Mouse (Mus musculus) ES-Bruce4 (cell line): ENCODE data around the gene Cadm4. TPM values are rescaled to one million over a fixed set of nuclear protein-coding genes. Genes with fewer than 3 reads are reported as not detected.
"Not testable (repeated sequence)": the region's sequence is repeated elsewhere in the genome, so short reads cannot be mapped to it uniquely, and the experiment has no call there.

Experiments
- H3K27ac ChIP-seq: 2 replicates; pipeline ENCODE4 v1.5.1; 2012; ENCODE audit warnings: low read length, inconsistent platforms; ENCODE audit not compliant: insufficient read depth
- H3K27me3 ChIP-seq: 2 replicates; pipeline ENCODE4 v1.6.1; 2012; ENCODE audit warnings: mild to moderate bottlenecking, low read length, inconsistent platforms; ENCODE audit not compliant: control insufficient read depth, poor library complexity, insufficient read depth, severe bottlenecking
- H3K36me3 ChIP-seq: 2 replicates; pipeline ENCODE4 v1.6.1; 2012; ENCODE audit warnings: inconsistent platforms, mild to moderate bottlenecking, low read length, moderate library complexity; ENCODE audit not compliant: control insufficient read depth, poor library complexity, insufficient read depth, severe bottlenecking
- H3K4me1 ChIP-seq: one replicate; pipeline ENCODE4 v1.8.1; 2011; ENCODE audit warnings: low read length; ENCODE audit not compliant: control insufficient read depth, insufficient read depth
- H3K4me3 ChIP-seq: 2 replicates; pipeline ENCODE4 v1.5.1; 2011; ENCODE audit warnings: low read depth, mild to moderate bottlenecking, low read length
- H3K9ac ChIP-seq: 2 replicates; pipeline ENCODE4 v1.6.1; 2012; ENCODE audit warnings: low read depth, mild to moderate bottlenecking, inconsistent platforms; ENCODE audit not compliant: poor library complexity, severe bottlenecking
- H3K9me3 ChIP-seq: replicated peaks from 2 replicates; pipeline ENCODE4 v1.6.1; 2012; ENCODE audit warnings: mild to moderate bottlenecking, low read length, inconsistent platforms; ENCODE audit not compliant: control insufficient read depth, poor library complexity, insufficient read depth, severe bottlenecking
- CTCF ChIP-seq: IDR thresholded peaks from one replicate; pipeline ENCODE4 v1.8.1; 2011; ENCODE audit warnings: low read depth, low read length
- EP300 ChIP-seq: IDR thresholded peaks from 2 replicates; pipeline ENCODE4 v1.6.1; 2011; ENCODE audit warnings: low read depth, low read length; ENCODE audit not compliant: insufficient read depth
- POLR2A ChIP-seq: IDR thresholded peaks from one replicate; pipeline ENCODE4 v1.8.1; 2011; ENCODE audit warnings: low read length; ENCODE audit not compliant: insufficient read depth
- polyA plus RNA-seq: library from polyadenylated mRNA; stranded (reverse); fragments of >200 nt; gene quantifications from 2 replicates; pipeline ENCODE4 v1.2.4, GENCODE M21; 2011; ENCODE audit warnings: low read depth; ENCODE audit not compliant: missing spikeins, insufficient read depth, insufficient read length

The Cadm4 gene
- polyA plus RNA-seq, 1 experiment = 10.4 TPM

GRCm38 (mm10) chr7:24479685-24480084 is 2.1 kb upstream of the Cadm4 start:
- H3K4me1 ChIP-seq = no peaks in the 10 kb centered on the region
- peaks cover 8% of the 10 kb centered on the region for H3K27me3 ChIP-seq
- no peak overlapping the region for H3K27ac ChIP-seq
- no peaks in the 10 kb centered on the region for H3K36me3 ChIP-seq
- H3K9me3 ChIP-seq = no peaks in the 10 kb centered on the region
- no peak overlapping the region for H3K4me3 ChIP-seq
- TF ChIP-seq EP300 (no peak), CTCF (no peak), POLR2A (no peak)
- H3K9ac ChIP-seq = no peak overlapping the region

- Histone ChIP-seq H3K4me3 (no peak overlapping the region), H3K9me3 (no peaks in the 10 kb centered on the region), H3K4me1 (no peaks in the 10 kb centered on the region), H3K27me3 (peaks cover 8% of the 10 kb centered on the region), H3K27ac (no peak overlapping the region), H3K9ac (no peak overlapping the region), H3K36me3 (no peaks in the 10 kb centered on the region)
- TF ChIP-seq POLR2A (no peak), EP300 (no peak), CTCF (no peak)
These were observed 1.5 kb upstream of the Cadm4 start for GRCm38 (mm10) chr7:24480121-24480941.

GRCm38 (mm10) chr7:24480986-24481473 is 793 bp upstream of the Cadm4 start:
- no peak overlapping the region for H3K9ac ChIP-seq

GRCm38 (mm10) chr7:24482208-24483020 is 591 bp downstream of the Cadm4 start:
- Histone ChIP-seq H3K36me3 (no peaks in the 10 kb centered on the region), H3K9ac (peak overlapping the region; percentile 51), H3K27ac (no peak overlapping the region), H3K27me3 (peaks cover 8% of the 10 kb centered on the region), H3K4me1 (no peaks in the 10 kb centered on the region), H3K9me3 (no peaks in the 10 kb centered on the region), H3K4me3 (peak overlapping the region; percentile 56)
- TF ChIP-seq POLR2A (no peak), EP300 (no peak), CTCF (no peak)

More at GRCm38 (mm10) chr7:24480986-24481473, 793 bp upstream of the Cadm4 start:
- Histone ChIP-seq H3K27me3 (peaks cover 8% of the 10 kb centered on the region), H3K27ac (no peak overlapping the region), H3K4me1 (no peaks in the 10 kb centered on the region), H3K9me3 (no peaks in the 10 kb centered on the region), H3K4me3 (peak overlapping the region; percentile 68), H3K36me3 (no peaks in the 10 kb centered on the region)
- TF ChIP-seq CTCF (no peak), EP300 (no peak), POLR2A (no peak)

GRCm38 (mm10) chr7:24483291-24483690 is 1.5 kb downstream of the Cadm4 start:
- H3K4me3 ChIP-seq, H3K27ac ChIP-seq, H3K9ac ChIP-seq, H3K4me1 ChIP-seq, H3K9me3 ChIP-seq, H3K36me3 ChIP-seq, H3K27me3 ChIP-seq: not testable (repeated sequence)

GRCm38 (mm10) chr7:24485481-24485880 is 3.7 kb downstream of the Cadm4 start:
- H3K27ac ChIP-seq = no peak overlapping the region
- H3K4me3 ChIP-seq = no peak overlapping the region

More at GRCm38 (mm10) chr7:24485481-24485880, 3.7 kb downstream of the Cadm4 start:
- H3K9ac ChIP-seq = no peak overlapping the region
- no peak for TF ChIP-seq POLR2A
- TF ChIP-seq CTCF = no peak
- no peak for TF ChIP-seq EP300
- H3K27me3 ChIP-seq = peaks cover 8% of the 10 kb centered on the region
- H3K9me3 ChIP-seq = no peaks in the 10 kb centered on the region
- H3K36me3 ChIP-seq = no peaks in the 10 kb centered on the region
- H3K4me1 ChIP-seq = peaks cover 2% of the 10 kb centered on the region
